Mouse (Mus musculus) lung, adult 2 months (tissue): Measurements from ENCODE around the gene Aloxe3. TPM values are rescaled to one million over a fixed set of nuclear protein-coding genes. Genes with fewer than 3 reads are reported as not detected.

Experiments used
- DNase-seq: peaks from one replicate; pipeline ENCODE4 v3.0.0; 2022
- H3K4me1 ChIP-seq: fragments of 200-500 bp; 2 replicates; pipeline ENCODE4 v1.6.1; 2011; ENCODE audit warnings: low read length; ENCODE audit not compliant: control insufficient read depth, insufficient read depth
- H3K4me3 ChIP-seq: fragments of 200-500 bp; replicated peaks from 2 replicates; pipeline ENCODE3; 2011; ENCODE audit warnings: low read depth, mild to moderate bottlenecking, control low read depth, low read length; ENCODE audit errors: extremely low read depth
- CTCF ChIP-seq: fragments of 200-500 bp; IDR thresholded peaks from 2 replicates; pipeline ENCODE4 v1.5.1; 2011; ENCODE audit warnings: mild to moderate bottlenecking, low read length, control low read depth; ENCODE audit not compliant: insufficient read depth
- POLR2A ChIP-seq: fragments of 200-500 bp; IDR thresholded peaks from 2 replicates; pipeline ENCODE4 v1.6.1; 2011; ENCODE audit warnings: low read depth, mild to moderate bottlenecking, control low read depth, low read length, borderline replicate concordance; ENCODE audit errors: extremely low read depth
- WGBS: fragments of 180-500 bp; shearing (Covaris S2); methylation state at CpG from one replicate; pipeline ENCODE4 v1.1.7; 2018; 5-methylcytosine and 5-hydroxymethylcytosine counted together
- polyA plus RNA-seq: library from polyadenylated mRNA; depleted of rRNA; stranded (reverse); fragments of >200 nt; gene quantifications from 2 replicates; pipeline ENCODE4 v1.2.3, GENCODE M21; 2012

Gene Aloxe3
- polyA plus RNA-seq, 1 experiment, result 23.9 TPM

GRCm38 (mm10) chr11:69122336-69122951, 3.3 kb upstream of the Aloxe3 start, which contains the start of gene 9130213A22Rik:
9130213A22Rik (minus strand) TSS chr11:69122589.
- peak; percentile 29; the same call in 1 of the 2 replicates for TF ChIP-seq CTCF
- TF ChIP-seq POLR2A, result no peak; the same call in 1 of the 2 replicates
- DNase-seq, result peak; percentile 87
- Histone ChIP-seq H3K4me1 (peaks cover 9% of the 10 kb centered on the region; the same call in 1 of the 2 replicates), H3K4me3 (peak within 1 kb of the TSS; percentile 74)
- WGBS, result under 1% methylated on average over 62 of the region's 66 CpGs

- Histone ChIP-seq H3K4me1 (peaks cover 9% of the 10 kb centered on the region; the same call in 1 of the 2 replicates), H3K4me3 (peak overlapping the region; percentile 74)
- no peak for TF ChIP-seq CTCF
- under 1% methylated on average over 29 of the region's 29 CpGs for WGBS
- DNase-seq, result peak; percentile 83
These were observed 2.5 kb upstream of the Aloxe3 start for GRCm38 (mm10) chr11:69123056-69123692.

DNA sequence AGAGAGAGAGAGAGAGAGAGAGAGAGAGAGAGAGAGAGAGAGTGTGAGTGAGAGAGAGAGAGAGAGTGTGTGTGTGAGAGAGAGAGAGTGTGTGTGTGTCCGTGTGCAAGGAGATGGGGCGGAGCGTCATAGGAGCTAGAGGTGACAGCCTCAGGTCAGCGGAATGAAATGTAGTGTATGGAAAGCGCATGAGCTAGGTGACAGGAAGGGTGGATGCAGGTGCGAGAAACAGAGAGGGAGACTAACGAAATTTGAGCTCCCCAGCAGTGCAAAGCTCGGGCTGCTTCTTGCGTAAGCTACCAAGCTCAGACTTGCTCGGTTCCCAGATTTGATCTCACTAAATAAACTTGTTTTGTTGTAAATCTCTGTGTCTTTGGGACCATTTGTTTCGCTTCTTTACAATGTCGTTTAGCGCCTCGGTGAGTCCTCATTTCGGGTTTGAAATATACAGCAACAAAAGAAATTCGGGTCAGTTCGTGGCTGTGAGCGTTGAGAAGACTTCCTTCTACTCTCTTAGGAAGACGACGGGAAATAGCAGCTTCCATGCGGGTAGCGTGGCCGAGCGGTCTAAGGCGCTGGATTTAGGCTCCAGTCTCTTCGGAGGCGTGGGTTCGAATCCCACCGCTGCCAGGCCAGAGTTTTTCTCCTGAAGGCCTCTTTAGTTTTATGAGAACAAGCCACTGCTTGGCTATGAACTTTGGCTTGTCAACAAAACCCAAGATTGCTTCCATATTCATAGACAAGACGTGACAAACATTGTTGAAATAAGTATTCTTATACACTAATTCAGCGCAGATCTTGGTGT, 1.8 kb upstream of the Aloxe3 start:
- DNase-seq, result peak; percentile 89
- under 1% methylated on average over 31 of the region's 31 CpGs for WGBS
- Histone ChIP-seq H3K4me1 (peaks cover 9% of the 10 kb centered on the region; the same call in 1 of the 2 replicates), H3K4me3 (peak overlapping the region; percentile 97)
- no peak for TF ChIP-seq CTCF
- TF ChIP-seq POLR2A, result no peak

DNA sequence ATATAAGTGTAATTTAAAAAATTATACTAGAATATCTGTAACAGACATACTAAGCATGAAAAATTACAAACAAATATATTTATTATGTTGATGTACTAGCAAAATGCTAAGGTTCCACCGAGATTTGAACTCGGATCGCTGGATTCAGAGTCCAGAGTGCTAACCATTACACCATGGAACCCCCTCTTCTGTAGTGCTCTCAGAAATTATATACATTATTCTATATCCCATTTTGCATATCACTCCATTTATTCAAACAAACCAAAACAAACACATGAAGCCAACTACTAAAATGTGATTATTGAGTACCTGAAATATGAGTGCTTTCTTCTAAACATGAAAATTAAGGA, 1.2 kb upstream of the Aloxe3 start:
- no peak for DNase-seq
- 0% methylated on average over 3 of the region's 3 CpGs for WGBS
- TF ChIP-seq CTCF, result no peak
- no peak for TF ChIP-seq POLR2A
- H3K4me3 ChIP-seq, result peak overlapping the region; percentile 97
- H3K4me1 ChIP-seq, result peaks cover 9% of the 10 kb centered on the region; the same call in 1 of the 2 replicates

DNA sequence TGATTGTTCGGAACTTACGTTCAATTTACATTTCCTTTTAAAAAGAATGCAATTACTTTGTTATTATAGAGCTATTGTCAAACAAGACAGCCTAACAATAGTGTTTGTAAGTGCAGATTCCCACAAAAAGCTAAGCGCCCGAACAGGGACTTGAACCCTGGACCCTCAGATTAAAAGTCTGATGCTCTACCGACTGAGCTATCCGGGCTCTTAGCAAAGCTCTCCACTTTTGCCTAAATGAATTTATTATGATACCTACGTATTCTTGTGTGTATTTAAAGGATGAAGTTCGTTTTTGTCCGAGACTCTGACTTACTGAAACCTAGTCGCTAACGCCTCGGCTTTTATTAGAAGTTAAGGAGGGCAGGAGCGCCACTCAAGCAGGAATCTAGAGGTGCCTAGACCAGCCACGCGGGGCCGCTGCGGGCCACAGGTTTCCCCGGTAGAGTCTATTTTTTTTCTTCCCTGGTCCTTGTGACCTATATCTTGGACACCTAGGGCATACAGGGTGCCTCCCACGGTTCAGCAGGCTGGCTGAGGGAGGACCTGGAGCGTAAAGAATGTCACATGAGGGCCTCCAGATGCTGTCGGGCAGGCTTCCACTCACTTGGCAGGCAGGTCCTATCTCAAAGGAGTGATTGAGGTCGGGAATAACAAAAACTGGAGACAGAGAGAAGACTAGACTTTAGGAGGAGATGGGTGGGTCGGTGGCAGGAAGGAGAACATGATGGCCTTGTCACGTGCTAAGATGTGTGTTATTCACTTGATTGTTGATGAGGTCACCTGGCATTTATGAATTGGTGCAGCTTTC, 450 bp upstream of the Aloxe3 start:
- Histone ChIP-seq H3K4me3 (peak overlapping the region; percentile 85), H3K4me1 (peaks cover 9% of the 10 kb centered on the region; the same call in 1 of the 2 replicates)
- under 1% methylated on average over 24 of the region's 24 CpGs for WGBS
- TF ChIP-seq POLR2A (no peak), CTCF (0 out of 2 replicates have a peak, but pooled peaks have one; percentile 20)
- peak; percentile 76 for DNase-seq

DNA sequence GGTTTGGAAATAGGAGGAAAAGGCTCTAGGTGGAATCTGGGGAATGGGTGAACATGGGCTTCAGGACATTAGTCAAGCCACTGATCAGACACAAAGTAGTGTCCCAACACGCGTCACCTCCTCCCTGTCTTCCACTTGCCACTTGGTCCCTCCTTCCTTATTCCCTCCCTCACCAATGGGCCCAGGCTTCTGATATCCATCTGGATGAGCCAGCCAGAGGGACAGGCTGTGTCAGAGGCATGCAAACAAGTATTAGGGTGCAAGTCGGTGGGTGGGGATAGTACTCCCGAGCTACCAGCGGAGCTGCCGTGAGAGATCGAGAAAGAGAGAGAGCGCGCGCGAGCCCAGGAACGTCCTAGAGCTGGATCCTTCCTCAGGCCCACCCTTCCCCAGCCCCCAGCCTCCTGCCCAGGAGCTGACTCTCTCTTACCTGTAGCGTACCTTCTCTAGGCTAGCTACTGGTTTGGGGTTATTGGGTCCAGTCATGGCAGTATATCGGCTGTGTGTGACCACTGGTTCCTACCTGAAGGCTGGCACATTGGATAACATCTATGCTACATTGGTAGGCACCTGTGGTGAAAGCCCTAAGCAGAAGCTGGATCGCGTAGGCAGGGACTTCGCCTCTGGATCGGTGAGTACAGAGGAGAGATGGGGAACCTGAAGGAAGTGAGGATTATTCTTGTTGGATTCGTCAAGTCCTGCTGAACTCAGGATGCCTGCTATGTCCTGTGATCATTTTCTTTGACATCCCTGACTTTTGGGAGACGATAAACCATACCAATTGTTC, 416 bp downstream of the Aloxe3 start:
- Histone ChIP-seq H3K4me1 (peaks cover 9% of the 10 kb centered on the region; the same call in 1 of the 2 replicates), H3K4me3 (peak overlapping the region; percentile 85)
- WGBS, result 11% methylated on average over 20 of the region's 20 CpGs
- TF ChIP-seq CTCF (no peak), POLR2A (no peak)
- no peak for DNase-seq

GRCm38 (mm10) chr11:69126706-69127095, 1.0 kb downstream of the Aloxe3 start:
- no peak for DNase-seq
- Histone ChIP-seq H3K4me1 (peaks cover 9% of the 10 kb centered on the region; the same call in 1 of the 2 replicates), H3K4me3 (no peak overlapping the region)
- 56% methylated on average over 2 of the region's 2 CpGs for WGBS
- TF ChIP-seq CTCF, result no peak
- TF ChIP-seq POLR2A, result no peak

DNA sequence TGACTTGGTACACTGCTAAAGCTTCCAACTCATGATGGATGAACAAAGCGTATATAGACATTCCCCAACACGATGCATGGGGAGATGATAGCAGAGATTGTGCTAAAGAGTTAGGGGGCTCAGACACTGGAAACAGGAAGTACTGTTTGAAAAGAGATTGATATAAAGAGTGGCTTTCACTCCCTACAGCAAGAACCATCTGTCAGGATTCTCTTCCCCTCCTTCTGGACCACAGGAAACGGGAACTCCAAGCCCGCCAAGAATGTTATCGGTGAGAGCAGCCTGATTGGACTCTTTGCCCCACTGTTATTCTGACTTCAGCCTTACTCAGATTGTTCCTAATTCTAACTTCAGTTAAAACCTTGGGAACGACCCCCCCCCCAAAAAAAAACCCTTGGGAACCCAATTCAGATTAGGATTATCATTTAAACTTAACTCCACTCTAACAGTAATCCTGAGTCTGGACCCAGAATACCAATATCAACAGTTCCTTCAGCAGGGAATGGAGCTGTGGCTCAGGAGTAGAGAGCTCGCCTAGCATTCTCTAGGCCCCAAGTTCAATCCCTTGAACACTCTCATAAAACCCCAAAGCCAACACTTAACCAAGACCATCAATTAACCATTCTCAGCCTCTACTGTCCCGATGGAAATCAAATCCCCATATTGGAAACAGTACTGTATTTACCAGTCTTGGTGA, 2.9 kb downstream of the Aloxe3 start:
- peaks cover 6% of the 10 kb centered on the region; the same call in 1 of the 2 replicates for H3K4me1 ChIP-seq
- TF ChIP-seq CTCF (no peak), POLR2A (no peak)
- no peak for DNase-seq
- H3K4me3 ChIP-seq, result no peak overlapping the region
- WGBS, result 52% methylated on average over 8 of the region's 8 CpGs
